Mouse (Mus musculus) spleen, adult 2 months (tissue): ENCODE results near the gene Dpp10.

Source experiments
- CTCF ChIP-seq: fragments of 200-500 bp; IDR thresholded peaks from 2 replicates; pipeline ENCODE4 v1.5.1; 2011; ENCODE audit warnings: mild to moderate bottlenecking, inconsistent platforms; ENCODE audit not compliant: insufficient read depth, insufficient read length, insufficient replicate concordance; ENCODE audit errors: extremely low read depth
- POLR2A ChIP-seq: fragments of 200-500 bp; IDR thresholded peaks from 2 replicates; pipeline ENCODE4 v1.6.1; 2011; ENCODE audit warnings: low read depth, low read length, inconsistent platforms

DNA sequence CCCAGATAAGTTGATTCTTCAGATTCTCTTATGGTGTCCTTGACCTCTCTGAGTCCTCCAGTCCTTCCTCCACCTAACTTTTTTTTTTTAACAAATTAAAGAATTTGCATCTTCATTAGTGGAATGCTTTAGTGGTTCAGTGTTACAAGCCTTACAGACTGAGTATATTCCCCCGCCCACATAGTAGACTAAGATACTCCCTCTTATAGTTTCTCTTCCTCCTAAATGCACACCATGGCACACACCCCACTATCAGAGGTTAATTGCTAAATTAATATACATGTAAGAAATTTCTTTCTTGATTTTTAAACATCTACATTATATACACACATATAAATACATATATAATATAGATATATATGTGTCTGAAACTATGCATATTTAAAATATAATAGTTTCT lies 104.5 kb downstream of the Dpp10 start:
- TF ChIP-seq CTCF, result no peak
- no peak for TF ChIP-seq POLR2A
